Mouse (Mus musculus): ENCODE measurements around the gene Vmn2r47.
"Not testable (repeated sequence)": the region's sequence is repeated elsewhere in the genome, so short reads cannot be mapped to it uniquely, and the experiment has no call there.

Vmn2r47 gene

DNA sequence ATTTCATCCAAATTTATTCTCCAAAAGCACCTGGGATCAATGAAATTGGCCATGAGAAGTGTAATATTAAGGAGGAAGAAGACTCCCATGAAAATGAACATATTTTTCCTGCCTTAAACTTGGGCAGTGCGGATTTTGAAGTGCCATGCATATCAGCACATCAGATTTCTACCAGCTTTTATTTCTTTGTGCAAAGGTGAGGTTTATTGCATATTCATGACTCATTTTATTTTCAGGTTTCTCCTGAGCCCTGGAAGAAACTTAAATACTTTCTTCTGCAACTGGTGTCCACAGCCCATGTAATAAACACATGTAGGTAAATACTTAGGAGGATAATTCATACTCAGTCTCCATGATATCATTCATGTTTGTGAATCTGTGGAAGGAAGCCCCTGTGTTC lies at the start of gene Vmn2r47:
Vmn2r47 (minus strand) TSS at position 101 of the 400 bp plus-strand sequence.
- not testable (repeated sequence) for DNase-seq (ENCODE audit: low spot score)

DNA sequence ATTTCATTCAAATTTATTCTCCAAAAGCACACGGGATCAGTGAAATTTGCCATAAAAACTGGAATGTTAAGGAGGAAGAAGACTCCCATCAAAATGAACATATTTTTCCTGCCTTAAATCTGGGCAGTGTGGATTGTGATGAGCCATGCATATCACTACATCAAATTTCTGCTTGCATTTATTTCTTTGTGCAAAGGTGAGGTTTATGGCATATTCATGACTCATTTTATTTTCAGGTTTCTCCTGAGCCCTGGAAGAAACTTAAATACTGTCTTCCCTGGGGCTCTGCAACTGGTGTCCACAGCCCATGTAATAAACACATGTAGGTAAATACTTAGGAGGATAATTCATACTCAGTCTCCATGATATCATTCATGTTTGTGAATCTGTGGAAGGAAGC lies 70.7 kb downstream of the Vmn2r47 start, which contains the start of gene Vmn2r46:
Vmn2r46 (minus strand) TSS at position 101 of the 400 bp plus-strand sequence.
- DNase-seq (ENCODE audit: low spot score) = not testable (repeated sequence)

Measured in adipocyte (in vitro differentiated cells).